Mouse (Mus musculus): ENCODE data around the gene Thap12. TPM values are rescaled to one million over a fixed set of nuclear protein-coding genes. Genes with fewer than 3 reads are reported as not detected.
A peak's percentile ranks its signal among the peaks of the same experiment; 100 is the strongest.

The Thap12 gene
- polyA plus RNA-seq, 1 experiment = 36.7 TPM

- Histone ChIP-seq H3K9me3 (replicated peaks; ENCODE audit: control insufficient read depth, insufficient read depth, low read length, poor library complexity, severe bottlenecking) (no peaks in the 10 kb centered on the region), H3K36me3 (ENCODE audit: control insufficient read depth, insufficient read depth, low read length, poor library complexity, severe bottlenecking) (peaks cover 5% of the 10 kb centered on the region), H3K27ac (ENCODE audit: insufficient read depth, low read length) (no peak overlapping the region), H3K4me1 (ENCODE audit: control insufficient read depth, insufficient read depth, low read length) (no peaks in the 10 kb centered on the region), H3K4me3 (ENCODE audit: low read depth, low read length) (no peak overlapping the region), H3K27me3 (ENCODE audit: control insufficient read depth, insufficient read depth, low read length, poor library complexity, severe bottlenecking) (no peaks in the 10 kb centered on the region), H3K9ac (ENCODE audit: low read depth, poor library complexity, severe bottlenecking) (no peak overlapping the region)
- TF ChIP-seq EP300 (IDR thresholded peaks at IDR 0.05; ENCODE audit: insufficient read depth, low read depth, low read length) (no peak), CTCF (IDR thresholded peaks at IDR 0.05; ENCODE audit: low read depth, low read length) (no peak)
Observed at GRCm38 (mm10) chr7:98721172-98721571, 18.3 kb downstream of the Thap12 start.

- Histone ChIP-seq H3K9me3 (replicated peaks; ENCODE audit: control insufficient read depth, insufficient read depth, low read length, poor library complexity, severe bottlenecking) (no peaks in the 10 kb centered on the region), H3K27me3 (ENCODE audit: control insufficient read depth, insufficient read depth, low read length, poor library complexity, severe bottlenecking) (no peaks in the 10 kb centered on the region), H3K4me3 (ENCODE audit: low read depth, low read length) (no peak overlapping the region), H3K9ac (ENCODE audit: low read depth, poor library complexity, severe bottlenecking) (no peak overlapping the region), H3K36me3 (ENCODE audit: control insufficient read depth, insufficient read depth, low read length, poor library complexity, severe bottlenecking) (peaks cover 3% of the 10 kb centered on the region; the same call in 1 of the 2 replicates), H3K4me1 (ENCODE audit: control insufficient read depth, insufficient read depth, low read length) (no peaks in the 10 kb centered on the region), H3K27ac (ENCODE audit: insufficient read depth, low read length) (no peak overlapping the region)
- TF ChIP-seq POLR2A (IDR thresholded peaks at IDR 0.05; ENCODE audit: insufficient read depth, low read length) (no peak), CTCF (IDR thresholded peaks at IDR 0.05; ENCODE audit: low read depth, low read length) (no peak), EP300 (IDR thresholded peaks at IDR 0.05; ENCODE audit: insufficient read depth, low read depth, low read length) (no peak)
Observed at GRCm38 (mm10) chr7:98721623-98722022, 18.7 kb downstream of the Thap12 start.

GRCm38 (mm10) chr7:98725686-98726195, 22.8 kb downstream of the Thap12 start:
- no peaks in the 10 kb centered on the region for H3K27me3 ChIP-seq (ENCODE audit: control insufficient read depth, insufficient read depth, low read length, poor library complexity, severe bottlenecking)
- H3K4me3 ChIP-seq (ENCODE audit: low read depth, low read length) = no peak overlapping the region
- H3K4me1 ChIP-seq (ENCODE audit: control insufficient read depth, insufficient read depth, low read length) = peaks cover 1% of the 10 kb centered on the region
- H3K9me3 ChIP-seq (replicated peaks; ENCODE audit: control insufficient read depth, insufficient read depth, low read length, poor library complexity, severe bottlenecking) = no peaks in the 10 kb centered on the region
- TF ChIP-seq EP300 (IDR thresholded peaks at IDR 0.05; ENCODE audit: insufficient read depth, low read depth, low read length) = no peak
- no peak for TF ChIP-seq POLR2A (IDR thresholded peaks at IDR 0.05; ENCODE audit: insufficient read depth, low read length)
- no peak overlapping the region for H3K9ac ChIP-seq (ENCODE audit: low read depth, poor library complexity, severe bottlenecking)
- H3K27ac ChIP-seq (ENCODE audit: insufficient read depth, low read length) = no peak overlapping the region
- no peaks in the 10 kb centered on the region for H3K36me3 ChIP-seq (ENCODE audit: control insufficient read depth, insufficient read depth, low read length, poor library complexity, severe bottlenecking)

- no peak overlapping the region for H3K9ac ChIP-seq (ENCODE audit: low read depth, poor library complexity, severe bottlenecking)
- TF ChIP-seq EP300 (IDR thresholded peaks at IDR 0.05; ENCODE audit: insufficient read depth, low read depth, low read length) = no peak
- no peak for TF ChIP-seq POLR2A (IDR thresholded peaks at IDR 0.05; ENCODE audit: insufficient read depth, low read length)
- no peak for TF ChIP-seq CTCF (IDR thresholded peaks at IDR 0.05; ENCODE audit: low read depth, low read length)
- no peaks in the 10 kb centered on the region for H3K9me3 ChIP-seq (replicated peaks; ENCODE audit: control insufficient read depth, insufficient read depth, low read length, poor library complexity, severe bottlenecking)
- H3K27me3 ChIP-seq (ENCODE audit: control insufficient read depth, insufficient read depth, low read length, poor library complexity, severe bottlenecking) = no peaks in the 10 kb centered on the region
- peaks cover 1% of the 10 kb centered on the region for H3K4me1 ChIP-seq (ENCODE audit: control insufficient read depth, insufficient read depth, low read length)
- no peaks in the 10 kb centered on the region for H3K36me3 ChIP-seq (ENCODE audit: control insufficient read depth, insufficient read depth, low read length, poor library complexity, severe bottlenecking)
- H3K4me3 ChIP-seq (ENCODE audit: low read depth, low read length) = no peak overlapping the region
- H3K27ac ChIP-seq (ENCODE audit: insufficient read depth, low read length) = no peak overlapping the region
Observed at GRCm38 (mm10) chr7:98727986-98728385, 25.1 kb downstream of the Thap12 start.

GRCm38 (mm10) chr7:98728499-98728898, 25.6 kb downstream of the Thap12 start:
- Histone ChIP-seq H3K27me3 (ENCODE audit: control insufficient read depth, insufficient read depth, low read length, poor library complexity, severe bottlenecking) (no peaks in the 10 kb centered on the region), H3K27ac (ENCODE audit: insufficient read depth, low read length) (no peak overlapping the region), H3K4me3 (ENCODE audit: low read depth, low read length) (no peak overlapping the region), H3K4me1 (ENCODE audit: control insufficient read depth, insufficient read depth, low read length) (peaks cover 1% of the 10 kb centered on the region), H3K9ac (ENCODE audit: low read depth, poor library complexity, severe bottlenecking) (no peak overlapping the region), H3K36me3 (ENCODE audit: control insufficient read depth, insufficient read depth, low read length, poor library complexity, severe bottlenecking) (no peaks in the 10 kb centered on the region), H3K9me3 (replicated peaks; ENCODE audit: control insufficient read depth, insufficient read depth, low read length, poor library complexity, severe bottlenecking) (no peaks in the 10 kb centered on the region)
- no peak for TF ChIP-seq EP300 (IDR thresholded peaks at IDR 0.05; ENCODE audit: insufficient read depth, low read depth, low read length)
- no peak for TF ChIP-seq POLR2A (IDR thresholded peaks at IDR 0.05; ENCODE audit: insufficient read depth, low read length)
- no peak for TF ChIP-seq CTCF (IDR thresholded peaks at IDR 0.05; ENCODE audit: low read depth, low read length)

- no peaks in the 10 kb centered on the region for H3K36me3 ChIP-seq (ENCODE audit: control insufficient read depth, insufficient read depth, low read length, poor library complexity, severe bottlenecking)
- no peak overlapping the region for H3K9ac ChIP-seq (ENCODE audit: low read depth, poor library complexity, severe bottlenecking)
- H3K4me1 ChIP-seq (ENCODE audit: control insufficient read depth, insufficient read depth, low read length) = peaks cover 1% of the 10 kb centered on the region
- no peaks in the 10 kb centered on the region for H3K9me3 ChIP-seq (replicated peaks; ENCODE audit: control insufficient read depth, insufficient read depth, low read length, poor library complexity, severe bottlenecking)
- H3K4me3 ChIP-seq (ENCODE audit: low read depth, low read length) = peak overlapping the region; percentile 11
- no peaks in the 10 kb centered on the region for H3K27me3 ChIP-seq (ENCODE audit: control insufficient read depth, insufficient read depth, low read length, poor library complexity, severe bottlenecking)
- TF ChIP-seq EP300 (IDR thresholded peaks at IDR 0.05; ENCODE audit: insufficient read depth, low read depth, low read length) = no peak
- no peak for TF ChIP-seq CTCF (IDR thresholded peaks at IDR 0.05; ENCODE audit: low read depth, low read length)
- H3K27ac ChIP-seq (ENCODE audit: insufficient read depth, low read length) = no peak overlapping the region
Observed at GRCm38 (mm10) chr7:98729661-98730271, 26.9 kb downstream of the Thap12 start.
